Mouse (Mus musculus): ENCODE measurements around the gene Med16.

- no peak for TF ChIP-seq POLR2A (IDR thresholded peaks at IDR 0.05; ENCODE audit: low read depth, low read length)
- TF ChIP-seq E2F4 (IDR thresholded peaks at IDR 0.05; ENCODE audit: insufficient replicate concordance, low read depth, low read length): no peak
- no peak for TF ChIP-seq CHD2 (IDR thresholded peaks at IDR 0.05; ENCODE audit: low read length)
- no peak for TF ChIP-seq CTCF (conservative IDR thresholded peaks at IDR 0.05 in 1 of 2, IDR thresholded peaks at IDR 0.05 in 1 of 2; ENCODE audit: low read depth in 2 of 2, low read length in 2 of 2)
- no peak for TF ChIP-seq ELF1 (IDR thresholded peaks at IDR 0.05; ENCODE audit: low read depth, low read length)
- TF ChIP-seq BHLHE40 (IDR thresholded peaks at IDR 0.05; ENCODE audit: low read depth, low read length): no peak
- no peak for TF ChIP-seq EP300 (IDR thresholded peaks at IDR 0.05; ENCODE audit: low read length)
- TF ChIP-seq TBP (conservative IDR thresholded peaks at IDR 0.05; ENCODE audit: low read depth, low read length): no peak
- TF ChIP-seq JUN (IDR thresholded peaks at IDR 0.05; ENCODE audit: insufficient read depth, low read depth, low read length): no peak
- no peak for TF ChIP-seq JUND (conservative IDR thresholded peaks at IDR 0.05; ENCODE audit: low read depth, low read length)
- TF ChIP-seq MXI1 (IDR thresholded peaks at IDR 0.05; ENCODE audit: low read depth, low read length): no peak
Observed at GRCm38 (mm10) chr10:79862049-79862788, 46.5 kb downstream of the Med16 start.
